Mouse (Mus musculus) heart, embryonic 11.5 days (tissue): ENCODE measurements around the gene Cdh23. TPM values are rescaled to one million over a fixed set of nuclear protein-coding genes. Genes with fewer than 3 reads are reported as not detected.

Experiments used
- ATAC-seq: fragments of 200-750 bp; cut with Nextera tagmentation; replicated peaks from 2 replicates; pipeline ENCODE4 v1.8.0; 2017; ENCODE audit warnings: moderate library complexity; ENCODE audit not compliant: insufficient number of reproducible peaks, low FRiP score, low TSS enrichment
- H3K27ac ChIP-seq: fragments of 300-500 bp; sonication (generic); 2 replicates; pipeline ENCODE4 v1.5.1; 2014; ENCODE audit warnings: mild to moderate bottlenecking, low read depth, low read length
- H3K27me3 ChIP-seq: fragments of 300-500 bp; sonication (generic); 2 replicates; pipeline ENCODE4 v1.6.1; 2014; ENCODE audit warnings: mild to moderate bottlenecking, low read length, mixed read lengths; ENCODE audit not compliant: control insufficient read depth, insufficient read depth
- H3K36me3 ChIP-seq: fragments of 300-500 bp; sonication (generic); 2 replicates; pipeline ENCODE4 v1.6.1; 2014; ENCODE audit warnings: mild to moderate bottlenecking, low read length, moderate library complexity, mixed read lengths; ENCODE audit not compliant: control insufficient read depth, insufficient read depth
- H3K4me1 ChIP-seq: fragments of 300-500 bp; sonication (generic); 2 replicates; pipeline ENCODE4 v1.6.1; 2014; ENCODE audit warnings: low read length; ENCODE audit not compliant: control insufficient read depth, insufficient read depth
- H3K4me2 ChIP-seq: fragments of 300-500 bp; sonication (generic); 2 replicates; pipeline ENCODE4 v1.6.1; 2014; ENCODE audit warnings: mild to moderate bottlenecking, moderate library complexity
- H3K4me3 ChIP-seq: fragments of 300-500 bp; sonication (generic); 2 replicates; pipeline ENCODE4 v1.5.1; 2014; ENCODE audit warnings: low read depth, low read length
- H3K9ac ChIP-seq: fragments of 300-500 bp; sonication (generic); 2 replicates; pipeline ENCODE4 v1.6.1; 2014; ENCODE audit warnings: mild to moderate bottlenecking, low read depth, low read length, moderate library complexity
- H3K9me3 ChIP-seq: fragments of 300-500 bp; sonication (generic); replicated peaks from 2 replicates; pipeline ENCODE4 v1.6.1; 2016; ENCODE audit warnings: low read length; ENCODE audit not compliant: control insufficient read depth
- WGBS: fragments of 180-500 bp; shearing (Covaris S2); extraction: QIAGEN DNeasy Blood & Tissue Kit; methylation state at CpG from one replicate; pipeline ENCODE4 v1.1.7; 2014; ENCODE audit not compliant: insufficient replicate concordance; 5-methylcytosine and 5-hydroxymethylcytosine counted together
- polyA plus RNA-seq: library from polyadenylated mRNA; unstranded; fragments of >200 nt; fragmentation: Nextera tagmentation; extraction: Ambion mirVana; gene quantifications from 2 replicates; pipeline ENCODE4 v1.2.1, GENCODE M21; 2014

Gene Cdh23
- polyA plus RNA-seq, 1 experiment from 2014 or later, result 0.27 TPM

DNA sequence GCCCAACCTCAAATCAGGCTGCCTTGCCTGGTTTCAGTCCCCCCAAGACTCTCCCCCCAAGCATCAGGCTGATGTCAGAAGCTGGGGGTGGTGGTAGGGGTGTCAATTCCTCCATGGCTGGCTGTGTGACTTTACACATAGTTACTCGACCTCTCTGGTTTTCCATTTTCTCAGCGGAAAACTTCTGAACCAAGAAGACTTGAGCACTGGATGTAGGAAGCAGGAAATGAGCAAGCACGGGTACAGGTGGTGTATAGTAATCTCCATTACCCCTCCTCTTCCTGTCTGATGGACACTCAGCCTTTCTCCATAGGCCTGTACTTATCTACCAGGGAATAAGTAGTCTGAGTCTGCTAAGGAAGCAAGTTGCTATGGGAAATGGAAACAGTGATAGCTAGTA lies 316.1 kb downstream of the Cdh23 start:
- Histone ChIP-seq H3K27me3 (no peaks in the 10 kb centered on the region), H3K4me1 (no peaks in the 10 kb centered on the region; the same call in 1 of the 2 replicates), H3K4me2 (no peak overlapping the region), H3K9me3 (no peaks in the 10 kb centered on the region), H3K36me3 (no peaks in the 10 kb centered on the region), H3K4me3 (no peak overlapping the region), H3K9ac (no peak overlapping the region), H3K27ac (no peak overlapping the region)
- WGBS, result 61% methylated on average over 3 of the region's 3 CpGs
- 0 out of 2 replicates have a peak, but pooled peaks have one; percentile 33 for ATAC-seq

DNA sequence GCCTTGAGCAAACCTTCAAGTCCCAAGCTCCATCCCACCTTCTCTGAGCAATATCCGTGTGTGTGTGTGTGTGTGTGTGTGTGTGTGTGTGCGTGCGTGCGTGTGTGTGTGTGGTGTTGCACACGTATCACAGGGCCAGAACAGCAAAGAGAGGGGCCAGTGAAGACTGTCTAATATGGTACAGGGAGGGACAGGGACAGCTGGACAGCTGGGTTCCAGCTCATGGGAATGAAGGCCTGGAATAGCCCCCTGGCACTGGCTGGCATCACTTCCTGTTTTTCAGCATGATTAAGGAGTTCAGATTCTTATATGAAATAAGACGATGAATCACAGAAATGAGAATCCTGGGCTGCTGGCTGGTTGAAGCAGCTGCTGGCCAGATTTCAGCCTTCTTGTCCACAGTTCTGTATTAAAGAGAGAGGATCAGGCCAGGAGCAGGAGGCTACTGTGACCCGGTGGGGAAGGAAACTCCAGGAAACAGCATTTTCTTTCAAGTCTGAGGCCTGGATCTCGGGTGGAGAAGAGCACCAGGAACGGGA lies 316.8 kb downstream of the Cdh23 start:
- H3K27ac ChIP-seq, result no peak overlapping the region
- 66% methylated on average over 9 of the region's 9 CpGs for WGBS
- no peak overlapping the region for H3K4me3 ChIP-seq
- H3K27me3 ChIP-seq, result no peaks in the 10 kb centered on the region
- no peaks in the 10 kb centered on the region; the same call in 1 of the 2 replicates for H3K4me1 ChIP-seq
- no peak overlapping the region for H3K4me2 ChIP-seq
- ATAC-seq, result no peak
- no peaks in the 10 kb centered on the region for H3K36me3 ChIP-seq
- no peaks in the 10 kb centered on the region for H3K9me3 ChIP-seq
- no peak overlapping the region for H3K9ac ChIP-seq

- Histone ChIP-seq H3K27ac (no peak overlapping the region), H3K9me3 (no peaks in the 10 kb centered on the region), H3K36me3 (no peaks in the 10 kb centered on the region), H3K4me1 (peaks cover 7% of the 10 kb centered on the region), H3K27me3 (no peaks in the 10 kb centered on the region), H3K4me2 (no peak overlapping the region), H3K9ac (no peak overlapping the region), H3K4me3 (no peak overlapping the region)
- 68% methylated on average over 16 of the region's 16 CpGs for WGBS
- no peak for ATAC-seq
Measured at GRCm38 (mm10) chr10:60376704-60377103, 319.6 kb downstream of the Cdh23 start.

DNA sequence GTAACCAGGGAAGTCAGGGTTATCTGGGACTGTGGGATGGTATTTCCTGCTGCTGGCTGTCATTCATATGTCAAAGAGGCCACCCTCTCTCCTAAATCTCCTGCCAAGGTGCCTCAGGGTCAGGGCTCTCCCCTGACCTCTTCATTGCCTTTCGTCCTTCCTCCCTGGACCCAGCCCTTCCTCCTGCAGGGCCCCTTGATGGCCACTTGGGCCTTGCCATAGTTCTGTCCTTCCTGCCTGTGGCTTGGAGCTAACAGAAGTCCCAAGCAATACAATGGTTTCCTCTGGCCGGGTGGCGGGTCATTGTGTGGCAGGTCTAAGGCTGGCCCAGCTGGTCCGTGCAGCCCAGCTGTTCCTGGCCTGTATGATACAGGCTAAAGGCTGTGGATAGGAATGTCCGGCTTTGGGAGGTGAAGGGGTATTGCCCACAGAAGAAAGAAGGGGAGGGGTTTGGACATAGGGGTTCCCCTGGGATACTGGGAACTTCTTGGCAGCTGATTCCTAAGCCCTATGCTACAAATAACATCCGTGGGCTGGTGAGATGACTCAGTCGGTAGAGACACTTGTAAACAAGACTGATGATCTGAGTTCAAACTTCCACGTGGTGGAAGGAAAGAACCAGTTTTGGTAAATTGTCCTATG lies 322.2 kb downstream of the Cdh23 start:
- ATAC-seq, result peak; percentile 20; the same call in 1 of the 2 replicates
- 49% methylated on average over 8 of the region's 8 CpGs for WGBS
- peaks cover 10% of the 10 kb centered on the region for H3K4me1 ChIP-seq
- no peaks in the 10 kb centered on the region for H3K36me3 ChIP-seq
- H3K4me3 ChIP-seq, result no peak overlapping the region
- no peak overlapping the region for H3K27ac ChIP-seq
- H3K9ac ChIP-seq, result no peak overlapping the region
- no peaks in the 10 kb centered on the region for H3K27me3 ChIP-seq
- H3K9me3 ChIP-seq, result no peaks in the 10 kb centered on the region
- H3K4me2 ChIP-seq, result no peak overlapping the region

DNA sequence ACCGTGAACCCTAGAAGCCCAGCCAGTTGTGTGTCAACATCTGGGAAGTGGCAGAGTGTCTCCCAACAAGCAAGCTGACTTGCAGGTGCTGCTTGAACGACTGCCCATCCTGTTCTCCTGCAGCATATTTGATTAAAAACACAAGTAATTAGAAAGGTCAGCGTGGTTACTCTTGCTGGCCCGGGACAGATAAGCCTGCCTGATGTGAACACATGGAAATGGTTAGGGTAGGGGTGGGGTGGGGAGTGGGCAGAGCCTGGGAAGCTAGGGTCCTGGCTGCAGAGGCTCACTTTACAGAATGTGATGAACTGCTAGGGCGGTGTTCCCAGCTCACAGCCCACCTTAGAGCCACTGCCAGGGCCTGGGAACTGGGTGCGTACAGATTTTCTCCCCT lies 322.8 kb downstream of the Cdh23 start:
- Histone ChIP-seq H3K36me3 (no peaks in the 10 kb centered on the region), H3K4me3 (no peak overlapping the region), H3K9me3 (no peaks in the 10 kb centered on the region), H3K4me1 (peaks cover 10% of the 10 kb centered on the region), H3K4me2 (no peak overlapping the region), H3K27me3 (no peaks in the 10 kb centered on the region), H3K9ac (no peak overlapping the region), H3K27ac (no peak overlapping the region)
- WGBS, result 35% methylated on average over 6 of the region's 6 CpGs
- peak; percentile 31; the same call in 1 of the 2 replicates for ATAC-seq

- ATAC-seq, result no peak
- H3K9me3 ChIP-seq, result no peaks in the 10 kb centered on the region
- H3K9ac ChIP-seq, result no peak overlapping the region
- H3K27ac ChIP-seq, result no peak overlapping the region
- no peaks in the 10 kb centered on the region for H3K27me3 ChIP-seq
- H3K4me3 ChIP-seq, result no peak overlapping the region
- H3K36me3 ChIP-seq, result no peaks in the 10 kb centered on the region
- 69% methylated on average over 5 of the region's 5 CpGs for WGBS
- H3K4me1 ChIP-seq, result peaks cover 10% of the 10 kb centered on the region
- H3K4me2 ChIP-seq, result no peak overlapping the region
Measured at GRCm38 (mm10) chr10:60371596-60372386, 324.5 kb downstream of the Cdh23 start.

DNA sequence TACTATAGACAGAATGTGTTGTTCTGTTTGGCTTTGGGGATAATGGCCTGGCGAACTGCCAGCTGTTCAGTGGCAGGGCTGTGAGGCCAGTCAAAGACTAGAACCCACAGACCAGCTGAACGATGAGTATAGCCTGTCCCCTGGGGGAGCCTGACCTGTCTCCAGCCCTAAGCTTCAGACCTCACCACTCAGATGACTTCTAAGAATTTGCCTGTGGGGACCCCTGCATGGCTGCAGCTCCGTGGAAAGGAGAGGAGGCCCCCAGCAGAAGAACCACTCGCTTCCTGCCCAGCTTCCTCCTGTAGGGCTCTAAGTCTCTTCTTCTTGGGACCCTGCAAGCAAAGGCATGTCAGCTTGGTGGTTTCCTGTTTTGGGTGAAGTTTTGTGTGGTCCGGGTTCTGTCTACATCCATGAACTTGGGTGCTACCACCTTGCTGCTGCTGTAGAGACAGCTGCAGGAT lies 325.7 kb downstream of the Cdh23 start:
- Histone ChIP-seq H3K27me3 (no peaks in the 10 kb centered on the region), H3K27ac (no peak overlapping the region), H3K9me3 (no peaks in the 10 kb centered on the region), H3K4me2 (no peak overlapping the region), H3K36me3 (no peaks in the 10 kb centered on the region), H3K4me3 (no peak overlapping the region), H3K9ac (no peak overlapping the region), H3K4me1 (peaks cover 10% of the 10 kb centered on the region)
- 65% methylated on average over 5 of the region's 5 CpGs for WGBS
- ATAC-seq, result no peak

DNA sequence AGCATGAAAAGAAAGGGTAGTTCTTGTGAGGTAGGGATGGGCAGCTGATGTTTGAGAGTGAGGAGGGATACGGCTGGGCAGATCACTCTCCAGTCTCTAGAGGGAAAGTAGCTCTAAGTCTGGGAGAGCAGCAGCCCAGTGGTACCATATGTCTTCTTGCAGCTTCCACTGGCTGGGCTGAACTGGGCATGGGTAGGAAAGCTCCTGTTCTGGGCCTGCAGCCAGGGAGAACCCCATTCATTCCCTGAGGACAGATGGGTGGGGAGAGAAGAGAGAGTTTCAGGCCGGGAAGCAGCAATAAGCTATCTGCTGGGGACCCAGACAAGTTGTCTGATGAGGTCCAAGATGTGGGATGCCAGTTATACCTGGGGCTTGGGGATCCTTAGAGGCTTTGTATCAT lies 326.2 kb downstream of the Cdh23 start:
- Histone ChIP-seq H3K4me2 (no peak overlapping the region), H3K4me1 (peaks cover 14% of the 10 kb centered on the region), H3K36me3 (no peaks in the 10 kb centered on the region), H3K4me3 (no peak overlapping the region), H3K27me3 (no peaks in the 10 kb centered on the region), H3K9ac (no peak overlapping the region), H3K27ac (no peak overlapping the region), H3K9me3 (no peaks in the 10 kb centered on the region)
- no peak for ATAC-seq
- WGBS, result 71% methylated on average over 2 of the region's 2 CpGs
